Mouse (Mus musculus): ENCODE results near the gene Kcnh5. TPM values are rescaled to one million over a fixed set of nuclear protein-coding genes. Genes with fewer than 3 reads are reported as not detected.

Kcnh5 gene
- polyA plus RNA-seq, 1 experiment from 2014 or later, result 0.45 TPM

GRCm38 (mm10) chr12:74900777-74901176, 276.4 kb downstream of the Kcnh5 start:
- no peaks in the 10 kb centered on the region for H3K36me3 ChIP-seq (ENCODE audit: control insufficient read depth, insufficient read depth, low read length)
- H3K9ac ChIP-seq (ENCODE audit: low read depth, low read length), result no peak overlapping the region
- no peak for ATAC-seq (ENCODE audit: low FRiP score, low TSS enrichment)
- H3K27me3 ChIP-seq (ENCODE audit: control insufficient read depth, insufficient read depth, low read length), result no peaks in the 10 kb centered on the region
- no peaks in the 10 kb centered on the region for H3K4me1 ChIP-seq (ENCODE audit: control insufficient read depth, insufficient read depth, low read length)
- no peak overlapping the region for H3K27ac ChIP-seq (ENCODE audit: low read depth, low read length)
- H3K4me3 ChIP-seq (ENCODE audit: low read length), result no peak overlapping the region
- H3K9me3 ChIP-seq (ENCODE audit: control insufficient read depth, low read length), result no peaks in the 10 kb centered on the region
- no peak overlapping the region for H3K4me2 ChIP-seq (replicated peaks; ENCODE audit: low read depth, low read length)

DNA sequence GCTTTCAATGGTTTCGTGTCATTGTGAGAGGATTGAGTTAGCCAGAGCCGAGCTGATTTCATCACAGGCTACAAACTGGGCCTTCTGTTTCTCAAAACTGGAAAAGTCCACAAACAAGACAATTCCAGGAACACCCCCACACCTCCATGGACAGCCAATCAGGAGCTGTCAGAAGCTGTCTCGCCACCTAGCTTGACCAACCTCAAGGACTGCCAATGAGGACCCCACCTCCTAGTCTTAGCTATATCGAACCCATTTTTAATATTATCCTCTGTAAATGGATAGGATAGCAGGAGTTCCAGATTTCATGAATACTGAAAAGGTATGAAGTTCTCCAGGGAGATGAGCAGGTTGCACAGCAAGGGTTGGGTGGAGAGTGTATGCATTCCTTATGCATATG, 278.1 kb downstream of the Kcnh5 start:
- Histone ChIP-seq H3K27ac (ENCODE audit: low read depth, low read length) (no peak overlapping the region), H3K9me3 (ENCODE audit: control insufficient read depth, low read length) (no peaks in the 10 kb centered on the region), H3K4me1 (ENCODE audit: control insufficient read depth, insufficient read depth, low read length) (no peaks in the 10 kb centered on the region), H3K4me3 (ENCODE audit: low read length) (no peak overlapping the region), H3K27me3 (ENCODE audit: control insufficient read depth, insufficient read depth, low read length) (no peaks in the 10 kb centered on the region), H3K36me3 (ENCODE audit: control insufficient read depth, insufficient read depth, low read length) (no peaks in the 10 kb centered on the region), H3K9ac (ENCODE audit: low read depth, low read length) (no peak overlapping the region), H3K4me2 (replicated peaks; ENCODE audit: low read depth, low read length) (no peak overlapping the region)
- 96% methylated on average over 4 of the region's 4 CpGs for WGBS
- no peak for ATAC-seq (ENCODE audit: low FRiP score, low TSS enrichment)

- no peak overlapping the region for H3K9ac ChIP-seq (ENCODE audit: low read depth, low read length)
- no peaks in the 10 kb centered on the region for H3K9me3 ChIP-seq (ENCODE audit: control insufficient read depth, low read length)
- no peak overlapping the region for H3K4me3 ChIP-seq (ENCODE audit: low read length)
- no peaks in the 10 kb centered on the region for H3K27me3 ChIP-seq (ENCODE audit: control insufficient read depth, insufficient read depth, low read length)
- no peaks in the 10 kb centered on the region for H3K4me1 ChIP-seq (ENCODE audit: control insufficient read depth, insufficient read depth, low read length)
- no peak for ATAC-seq (ENCODE audit: low FRiP score, low TSS enrichment)
- no peak overlapping the region for H3K27ac ChIP-seq (ENCODE audit: low read depth, low read length)
- H3K4me2 ChIP-seq (replicated peaks; ENCODE audit: low read depth, low read length), result no peak overlapping the region
- no peaks in the 10 kb centered on the region for H3K36me3 ChIP-seq (ENCODE audit: control insufficient read depth, insufficient read depth, low read length)
- WGBS, result 80% methylated on average over 9 of the region's 9 CpGs
These were observed 278.9 kb downstream of the Kcnh5 start for GRCm38 (mm10) chr12:74898211-74898610.

DNA sequence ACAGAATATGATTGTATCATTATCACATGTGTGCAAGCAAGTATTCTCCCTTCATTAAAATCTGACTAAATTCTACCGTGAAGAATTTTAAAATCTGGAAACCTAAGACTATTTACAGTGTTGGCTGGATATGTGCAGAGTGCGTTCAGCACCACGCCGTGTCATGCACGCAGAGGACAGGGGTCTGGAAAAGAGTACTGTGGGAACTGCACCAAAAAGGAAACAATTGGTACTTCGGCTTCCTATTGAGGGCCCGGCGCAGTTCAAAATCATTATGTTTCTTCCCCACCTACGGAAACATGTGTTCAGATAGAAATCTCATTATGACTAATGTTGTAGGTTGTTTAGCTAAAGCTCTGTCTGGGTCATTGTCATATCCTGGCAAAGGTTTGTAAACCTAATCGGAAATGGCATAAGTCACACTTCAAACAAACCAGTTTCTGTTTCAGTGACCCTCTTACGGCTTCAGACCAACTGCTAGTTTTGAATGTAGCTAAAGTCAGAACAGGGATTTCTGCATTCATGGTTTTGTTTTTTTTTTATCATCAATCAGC, 282.2 kb downstream of the Kcnh5 start:
- H3K4me1 ChIP-seq (ENCODE audit: control insufficient read depth, insufficient read depth, low read length), result no peaks in the 10 kb centered on the region
- 81% methylated on average over 11 of the region's 11 CpGs for WGBS
- no peak overlapping the region for H3K4me3 ChIP-seq (ENCODE audit: low read length)
- no peaks in the 10 kb centered on the region for H3K27me3 ChIP-seq (ENCODE audit: control insufficient read depth, insufficient read depth, low read length)
- no peak overlapping the region for H3K27ac ChIP-seq (ENCODE audit: low read depth, low read length)
- H3K4me2 ChIP-seq (replicated peaks; ENCODE audit: low read depth, low read length), result no peak overlapping the region
- H3K9me3 ChIP-seq (ENCODE audit: control insufficient read depth, low read length), result no peaks in the 10 kb centered on the region
- H3K36me3 ChIP-seq (ENCODE audit: control insufficient read depth, insufficient read depth, low read length), result no peaks in the 10 kb centered on the region
- no peak for ATAC-seq (ENCODE audit: low FRiP score, low TSS enrichment)
- H3K9ac ChIP-seq (ENCODE audit: low read depth, low read length), result no peak overlapping the region

- no peaks in the 10 kb centered on the region for H3K36me3 ChIP-seq (ENCODE audit: control insufficient read depth, insufficient read depth, low read length)
- H3K4me2 ChIP-seq (replicated peaks; ENCODE audit: low read depth, low read length), result no peak overlapping the region
- H3K9me3 ChIP-seq (ENCODE audit: control insufficient read depth, low read length), result no peaks in the 10 kb centered on the region
- WGBS, result 58% methylated on average over 3 of the region's 3 CpGs
- no peaks in the 10 kb centered on the region for H3K4me1 ChIP-seq (ENCODE audit: control insufficient read depth, insufficient read depth, low read length)
- H3K4me3 ChIP-seq (ENCODE audit: low read length), result no peak overlapping the region
- H3K27me3 ChIP-seq (ENCODE audit: control insufficient read depth, insufficient read depth, low read length), result no peaks in the 10 kb centered on the region
- no peak for ATAC-seq (ENCODE audit: low FRiP score, low TSS enrichment)
- no peak overlapping the region for H3K9ac ChIP-seq (ENCODE audit: low read depth, low read length)
- no peak overlapping the region for H3K27ac ChIP-seq (ENCODE audit: low read depth, low read length)
These were observed 287.7 kb downstream of the Kcnh5 start for GRCm38 (mm10) chr12:74889419-74889818.

GRCm38 (mm10) chr12:74887064-74887463, 290.1 kb downstream of the Kcnh5 start:
- ATAC-seq (ENCODE audit: low FRiP score, low TSS enrichment), result no peak
- H3K4me3 ChIP-seq (ENCODE audit: low read length), result no peak overlapping the region
- 61% methylated on average over 1 of the region's 1 CpGs for WGBS

DNA sequence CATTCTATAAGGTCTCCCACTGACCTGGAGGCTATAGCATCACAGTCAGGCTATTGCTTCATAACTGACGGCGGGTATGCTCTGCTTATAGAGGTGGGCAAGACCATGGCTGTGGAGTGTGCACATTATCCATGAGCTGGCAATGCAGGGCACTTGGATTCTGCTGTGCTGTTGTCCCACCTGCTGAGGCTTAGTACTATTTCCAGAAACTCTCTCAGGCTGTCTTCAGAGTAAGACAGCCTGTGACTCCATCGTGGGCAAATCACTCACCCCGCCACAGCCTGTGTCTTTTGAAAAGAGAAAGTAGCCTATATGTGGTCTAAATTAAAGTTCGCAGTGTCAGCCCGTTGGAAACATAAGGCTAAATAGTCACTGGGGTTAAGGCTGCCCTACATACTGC, 295.8 kb downstream of the Kcnh5 start:
- 90% methylated on average over 6 of the region's 6 CpGs for WGBS
- H3K4me3 ChIP-seq (ENCODE audit: low read length), result no peak overlapping the region
- no peak overlapping the region for H3K4me2 ChIP-seq (replicated peaks; ENCODE audit: low read depth, low read length)
- no peaks in the 10 kb centered on the region for H3K9me3 ChIP-seq (ENCODE audit: control insufficient read depth, low read length)
- no peak overlapping the region for H3K9ac ChIP-seq (ENCODE audit: low read depth, low read length)
- ATAC-seq (ENCODE audit: low FRiP score, low TSS enrichment), result no peak
- no peak overlapping the region for H3K27ac ChIP-seq (ENCODE audit: low read depth, low read length)
- H3K4me1 ChIP-seq (ENCODE audit: control insufficient read depth, insufficient read depth, low read length), result no peaks in the 10 kb centered on the region
- H3K36me3 ChIP-seq (ENCODE audit: control insufficient read depth, insufficient read depth, low read length), result no peaks in the 10 kb centered on the region
- no peaks in the 10 kb centered on the region for H3K27me3 ChIP-seq (ENCODE audit: control insufficient read depth, insufficient read depth, low read length)

More at GRCm38 (mm10) chr12:74887064-74887463, 290.1 kb downstream of the Kcnh5 start:
- no peaks in the 10 kb centered on the region for H3K36me3 ChIP-seq (ENCODE audit: control insufficient read depth, insufficient read depth, low read length)
- H3K27me3 ChIP-seq (ENCODE audit: control insufficient read depth, insufficient read depth, low read length), result no peaks in the 10 kb centered on the region
- H3K27ac ChIP-seq (ENCODE audit: low read depth, low read length), result no peak overlapping the region
- no peak overlapping the region for H3K9ac ChIP-seq (ENCODE audit: low read depth, low read length)
- no peak overlapping the region for H3K4me2 ChIP-seq (replicated peaks; ENCODE audit: low read depth, low read length)
- no peaks in the 10 kb centered on the region for H3K4me1 ChIP-seq (ENCODE audit: control insufficient read depth, insufficient read depth, low read length)
- H3K9me3 ChIP-seq (ENCODE audit: control insufficient read depth, low read length), result no peaks in the 10 kb centered on the region

- Histone ChIP-seq H3K27ac (ENCODE audit: low read depth, low read length) (no peak overlapping the region), H3K4me1 (ENCODE audit: control insufficient read depth, insufficient read depth, low read length) (no peaks in the 10 kb centered on the region), H3K4me2 (replicated peaks; ENCODE audit: low read depth, low read length) (no peak overlapping the region), H3K9ac (ENCODE audit: low read depth, low read length) (no peak overlapping the region), H3K4me3 (ENCODE audit: low read length) (no peak overlapping the region), H3K36me3 (ENCODE audit: control insufficient read depth, insufficient read depth, low read length) (no peaks in the 10 kb centered on the region), H3K9me3 (ENCODE audit: control insufficient read depth, low read length) (no peaks in the 10 kb centered on the region), H3K27me3 (ENCODE audit: control insufficient read depth, insufficient read depth, low read length) (no peaks in the 10 kb centered on the region)
- WGBS, result 70% methylated on average over 2 of the region's 2 CpGs
- ATAC-seq (ENCODE audit: low FRiP score, low TSS enrichment), result no peak
These were observed 321.5 kb downstream of the Kcnh5 start for GRCm38 (mm10) chr12:74855666-74856065.

DNA sequence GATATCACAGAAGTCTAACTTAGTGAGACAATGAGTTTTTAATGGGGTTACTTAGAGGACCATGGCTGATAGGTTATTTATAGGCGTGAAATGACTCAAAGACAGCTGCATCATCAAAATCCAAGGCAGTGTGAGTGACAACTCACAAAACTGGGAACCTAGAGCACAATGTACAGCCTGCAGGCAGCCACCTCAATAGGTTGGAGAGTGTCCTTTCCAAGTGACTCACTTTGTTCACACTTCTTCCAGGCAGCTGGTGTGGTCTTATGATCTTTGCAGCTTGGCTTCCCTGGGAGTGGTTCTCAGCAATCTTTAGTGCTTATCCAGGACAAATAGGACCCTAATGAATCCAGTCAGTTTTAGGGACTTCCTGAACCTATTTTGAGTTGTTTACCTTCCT, 322.9 kb downstream of the Kcnh5 start:
- H3K9me3 ChIP-seq (ENCODE audit: control insufficient read depth, low read length), result no peaks in the 10 kb centered on the region
- no peaks in the 10 kb centered on the region for H3K36me3 ChIP-seq (ENCODE audit: control insufficient read depth, insufficient read depth, low read length)
- no peak for ATAC-seq (ENCODE audit: low FRiP score, low TSS enrichment)

More for the DNA sequence above, 322.9 kb downstream of the Kcnh5 start:
- WGBS, result 89% methylated on average over 1 of the region's 1 CpGs
- Histone ChIP-seq H3K4me3 (ENCODE audit: low read length) (no peak overlapping the region), H3K4me1 (ENCODE audit: control insufficient read depth, insufficient read depth, low read length) (no peaks in the 10 kb centered on the region), H3K4me2 (replicated peaks; ENCODE audit: low read depth, low read length) (no peak overlapping the region), H3K27ac (ENCODE audit: low read depth, low read length) (no peak overlapping the region), H3K9ac (ENCODE audit: low read depth, low read length) (no peak overlapping the region), H3K27me3 (ENCODE audit: control insufficient read depth, insufficient read depth, low read length) (no peaks in the 10 kb centered on the region)

All from kidney, embryonic 14.5 days (tissue).